Mouse (Mus musculus) fibroblast of lung, adult 2 months (primary cell): ENCODE results near the gene Hdac6.
A peak's percentile ranks its signal among the peaks of the same experiment; 100 is the strongest.
"Not testable (repeated sequence)": the region's sequence is repeated elsewhere in the genome, so short reads cannot be mapped to it uniquely, and the experiment has no call there.

ENCODE experiments used
- DNase-seq: peaks from one replicate; pipeline ENCODE4 v3.0.0-alpha.2; 2011; ENCODE audit warnings: low read depth

The Hdac6 gene

GRCm38 (mm10) chrX:7919601-7920383, 27.9 kb downstream of the Hdac6 start, which contains the start of gene Pcsk1n:
Gene Pcsk1n (plus strand): TSS chrX:7919822.
- no peak for DNase-seq

- DNase-seq: not testable (repeated sequence)
Measured at GRCm38 (mm10) chrX:7917960-7918359, 29.7 kb downstream of the Hdac6 start.

- DNase-seq: not testable (repeated sequence)
Measured at GRCm38 (mm10) chrX:7915669-7916068, 32.0 kb downstream of the Hdac6 start.

- no peak for DNase-seq
Measured at GRCm38 (mm10) chrX:7910473-7910872, 37.2 kb downstream of the Hdac6 start.

- not testable (repeated sequence) for DNase-seq
Measured at GRCm38 (mm10) chrX:7909242-7909641, 38.4 kb downstream of the Hdac6 start, which contains the start of gene Gm10490. Gene Gm10490 (plus strand): TSS chrX:7909542.

- DNase-seq: no peak
Measured at GRCm38 (mm10) chrX:7907735-7908134, 40.0 kb downstream of the Hdac6 start, which contains the start of gene Gm10491. Gene Gm10491 (minus strand): TSS chrX:7907835.

- DNase-seq: no peak
Measured at GRCm38 (mm10) chrX:7904441-7904840, 43.2 kb downstream of the Hdac6 start.

- DNase-seq: peak; percentile 76
Measured at GRCm38 (mm10) chrX:7898880-7899874, 48.5 kb downstream of the Hdac6 start, which contains the start of the genes Pqbp1 and Timm17b. Gene Pqbp1 (minus strand): TSS chrX:7899269. Gene Timm17b (plus strand): TSS chrX:7899357.

GRCm38 (mm10) chrX:7898211-7898610, 49.5 kb downstream of the Hdac6 start:
- no peak for DNase-seq

- peak; percentile 77 for DNase-seq
Measured at GRCm38 (mm10) chrX:7883841-7884567, 63.7 kb downstream of the Hdac6 start, which contains the start of gene Slc35a2. Gene Slc35a2 (plus strand): TSS chrX:7884028.
